21 mouse cellular contexts compared by ENCODE assay signal in the genomic region with DNA sequence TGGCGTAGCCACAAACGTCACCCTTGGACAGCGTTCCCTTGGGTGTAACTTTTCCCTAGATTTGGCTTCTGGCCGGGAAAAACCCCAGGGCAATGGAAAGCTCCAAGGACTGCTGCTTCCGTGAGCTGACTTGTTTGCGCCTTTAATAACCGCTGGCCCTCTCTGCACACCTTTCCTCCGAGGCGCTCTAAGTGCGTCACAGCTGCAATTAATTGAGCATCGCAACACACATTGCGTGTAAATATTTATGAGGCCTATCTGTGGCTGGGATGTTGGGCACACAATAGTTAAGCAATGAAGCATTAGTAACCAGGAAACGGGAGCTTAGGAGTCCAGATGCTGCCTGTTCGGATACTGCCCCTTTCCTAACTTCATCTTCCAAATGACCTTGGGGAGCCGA.
DNase-seq lines count a peak whose midpoint lies in the region; ATAC-seq and TF ChIP-seq lines count a peak whose summit lies in the region.
"Had no signal": no experiment of that assay in that cellular context is flagged by ENCODE, and none has a peak within 500 bp of the region (broad histone marks: within the 10 kb centered on the region; RNA-seq: fewer than 3 reads in every experiment).

No protein-coding gene starts in this region.

- no peaks in the 10 kb centered on the region for H3K36me3 ChIP-seq in hindbrain, embryonic 12.5 days
- H3K36me3 ChIP-seq in hindbrain, embryonic 13.5 days = no peaks in the 10 kb centered on the region
- no peaks in the 10 kb centered on the region for H3K36me3 ChIP-seq in neural tube, embryonic 15.5 days
- no peaks in the 10 kb centered on the region for H3K36me3 ChIP-seq in intestine, postnatal 0 days (ENCODE audit: control insufficient read depth, insufficient read depth)
- H3K36me3 ChIP-seq: embryonic facial prominence, embryonic 13.5 days; heart, embryonic 10.5 days had no signal

- no peaks in the 10 kb centered on the region for H3K9me3 ChIP-seq in hindbrain, embryonic 12.5 days (replicated peaks)
- H3K9me3 ChIP-seq in hindbrain, embryonic 13.5 days = no peaks in the 10 kb centered on the region
- no peaks in the 10 kb centered on the region for H3K9me3 ChIP-seq in neural tube, embryonic 15.5 days (replicated peaks)
- no peaks in the 10 kb centered on the region for H3K9me3 ChIP-seq in intestine, postnatal 0 days (ENCODE audit: control insufficient read depth)
- H3K9me3 ChIP-seq: embryonic facial prominence, embryonic 13.5 days; heart, embryonic 10.5 days; megakaryocyte, embryonic 14.5 days had no signal

- POLR2A ChIA-PET in Patski (lab: Charles Lee) = no interaction called here

- no peak for TF ChIP-seq CTCF in Patski (IDR thresholded peaks at IDR 0.05)
- TF ChIP-seq CTCF in intestine, postnatal 0 days (IDR thresholded peaks at IDR 0.05; ENCODE audit: low read depth) = no peak

- no peak for DNase-seq in Patski (ENCODE audit: low read depth, low spot score)
- peak; percentile 28 for DNase-seq in forelimb bud, embryonic 11.5 days (ENCODE audit: low read depth, low spot score)
- DNase-seq in spleen, adult 18-20 months = no peak
- DNase-seq: adrenal gland, adult 8-10 months; cerebellum, adult 9-10 months; forebrain, postnatal 0 days; heart, postnatal 10 days; kidney, adult 8-10 months; kidney, postnatal 14 days; layer of hippocampus, postnatal 36 days; lung, adult 18-20 months; thymus, postnatal 36 days had no signal

- peaks cover 9% of the 10 kb centered on the region for H3K4me1 ChIP-seq in hindbrain, embryonic 12.5 days
- H3K4me1 ChIP-seq in hindbrain, embryonic 13.5 days (replicated peaks) = peaks cover 20% of the 10 kb centered on the region
- peaks cover 26% of the 10 kb centered on the region for H3K4me1 ChIP-seq in neural tube, embryonic 15.5 days
- H3K4me1 ChIP-seq in intestine, postnatal 0 days (replicated peaks; ENCODE audit: control insufficient read depth, insufficient read depth, low read length) = no peaks in the 10 kb centered on the region

- no peaks in the 10 kb centered on the region; the same call in 1 of the 2 replicates for H3K27me3 ChIP-seq in hindbrain, embryonic 12.5 days
- no peaks in the 10 kb centered on the region for H3K27me3 ChIP-seq in hindbrain, embryonic 13.5 days
- no peaks in the 10 kb centered on the region for H3K27me3 ChIP-seq in Patski
- H3K27me3 ChIP-seq in neural tube, embryonic 15.5 days (replicated peaks) = no peaks in the 10 kb centered on the region
- no peaks in the 10 kb centered on the region for H3K27me3 ChIP-seq in intestine, postnatal 0 days (replicated peaks; ENCODE audit: control insufficient read depth, insufficient read depth, low read length)
- H3K27me3 ChIP-seq: embryonic facial prominence, embryonic 13.5 days; megakaryocyte, embryonic 14.5 days had no signal

- WGBS in hindbrain, embryonic 12.5 days = 66% methylated on average over 15 of the region's 15 CpGs
- WGBS in hindbrain, embryonic 13.5 days = 53% methylated on average over 15 of the region's 15 CpGs
- WGBS in neural tube, embryonic 15.5 days = 41% methylated on average over 15 of the region's 15 CpGs
- 87% methylated on average over 15 of the region's 15 CpGs for whole genome bisulfite sequencing in intestine, postnatal 0 days

- in situ Hi-C loops in Patski (cut with MboI; ENCODE audit: low pct_unique_long_range_greater_than_20kb) = loop anchor here (5.0 to 10.0 kb wide), 3 partner anchors 429 to 1176 kb away; no protein-coding TSS in a partner anchor

- peak; percentile 24; the same call in 1 of the 2 replicates for ATAC-seq in hindbrain, embryonic 12.5 days (ENCODE audit: low FRiP score)
- ATAC-seq in hindbrain, embryonic 13.5 days (ENCODE audit: low FRiP score) = no peak; the same call in 1 of the 2 replicates
- ATAC-seq in Patski = peak; percentile 70
- no peak for ATAC-seq in neural tube, embryonic 15.5 days (ENCODE audit: low FRiP score)
- ATAC-seq in intestine, postnatal 0 days = no peak
- ATAC-seq: forebrain, postnatal 0 days had no signal

- no peak overlapping the region for H3K27ac ChIP-seq in hindbrain, embryonic 12.5 days
- no peak overlapping the region for H3K27ac ChIP-seq in hindbrain, embryonic 13.5 days
- no peak overlapping the region for H3K27ac ChIP-seq in neural tube, embryonic 15.5 days (replicated peaks)
- no peak overlapping the region for H3K27ac ChIP-seq in intestine, postnatal 0 days (ENCODE audit: low read depth, low read length)
- H3K27ac ChIP-seq: embryonic facial prominence, embryonic 13.5 days; heart, embryonic 10.5 days; layer of hippocampus, adult 2 months had no signal

- no peak overlapping the region for H3K4me2 ChIP-seq in hindbrain, embryonic 12.5 days (replicated peaks)
- no peak overlapping the region for H3K4me2 ChIP-seq in hindbrain, embryonic 13.5 days
- 0 out of 2 replicates have a peak overlapping the region, but pooled peaks have one; percentile 22 for H3K4me2 ChIP-seq in neural tube, embryonic 15.5 days
- no peak overlapping the region for H3K4me2 ChIP-seq in intestine, postnatal 0 days (replicated peaks; ENCODE audit: low read depth)
- H3K4me2 ChIP-seq: embryonic facial prominence, embryonic 13.5 days; liver, embryonic 11.5 days had no signal

- CTCF ChIA-PET in Patski (lab: Charles Lee) = interaction anchor here (0.9 to 1.1 kb wide), 2 partner anchors 9 to 859 kb away, joined by 3 to 4 read pairs; no protein-coding TSS in a partner anchor

- H3K4me3 ChIP-seq in hindbrain, embryonic 12.5 days = no peak overlapping the region
- no peak overlapping the region for H3K4me3 ChIP-seq in hindbrain, embryonic 13.5 days
- H3K4me3 ChIP-seq in neural tube, embryonic 15.5 days (replicated peaks) = no peak overlapping the region
- H3K4me3 ChIP-seq in intestine, postnatal 0 days (ENCODE audit: low read depth, low read length) = no peak overlapping the region
- H3K4me3 ChIP-seq: embryonic facial prominence, embryonic 13.5 days; heart, embryonic 10.5 days; layer of hippocampus, adult 2 months; megakaryocyte, embryonic 14.5 days had no signal

- H3K9ac ChIP-seq in hindbrain, embryonic 12.5 days = no peak overlapping the region
- H3K9ac ChIP-seq in hindbrain, embryonic 13.5 days = no peak overlapping the region
- H3K9ac ChIP-seq in neural tube, embryonic 15.5 days (replicated peaks) = no peak overlapping the region
- H3K9ac ChIP-seq in intestine, postnatal 0 days (ENCODE audit: low read depth, low read length) = no peak overlapping the region
- H3K9ac ChIP-seq: embryonic facial prominence, embryonic 13.5 days; forebrain, postnatal 0 days had no signal

Comparison
In these comparisons a context has a peak if more than half of its experiments do, and no peak if none do; other contexts are left out.
1. ATAC-seq: peak in hindbrain, embryonic 12.5 days (single experiment) and Patski (single experiment); none in hindbrain, embryonic 13.5 days (single experiment), neural tube, embryonic 15.5 days (single experiment) and intestine, postnatal 0 days (single experiment).